Mouse (Mus musculus) midbrain, embryonic 12.5 days (tissue): ENCODE data around the gene Cda. TPM values are rescaled to one million over a fixed set of nuclear protein-coding genes. Genes with fewer than 3 reads are reported as not detected.

Experiments
- ATAC-seq: fragments of 200-750 bp; cut with Nextera tagmentation; 2 replicates; pipeline ENCODE4 v1.8.0; 2017; ENCODE audit warnings: low read depth, moderate TSS enrichment, moderate library complexity; ENCODE audit not compliant: low FRiP score
- H3K27ac ChIP-seq: fragments of 300-500 bp; sonication (generic); replicated peaks from 2 replicates; pipeline ENCODE4 v1.5.1; 2016; ENCODE audit warnings: mild to moderate bottlenecking
- H3K27me3 ChIP-seq: fragments of 300-500 bp; sonication (generic); 2 replicates; pipeline ENCODE4 v1.6.1; 2016; ENCODE audit warnings: mild to moderate bottlenecking
- H3K36me3 ChIP-seq: fragments of 300-500 bp; sonication (generic); 2 replicates; pipeline ENCODE4 v1.6.1; 2016
- H3K4me1 ChIP-seq: fragments of 300-500 bp; sonication (generic); 2 replicates; pipeline ENCODE4 v1.6.1; 2016
- H3K4me2 ChIP-seq: fragments of 300-500 bp; sonication (generic); replicated peaks from 2 replicates; pipeline ENCODE4 v1.6.1; 2016; ENCODE audit warnings: mild to moderate bottlenecking, moderate library complexity
- H3K4me3 ChIP-seq: fragments of 300-500 bp; sonication (generic); 2 replicates; pipeline ENCODE4 v1.5.1; 2016; ENCODE audit warnings: mild to moderate bottlenecking
- H3K9ac ChIP-seq: fragments of 300-500 bp; sonication (generic); replicated peaks from 2 replicates; pipeline ENCODE4 v1.6.1; 2016; ENCODE audit warnings: mild to moderate bottlenecking, moderate library complexity
- H3K9me3 ChIP-seq: fragments of 300-500 bp; sonication (generic); 2 replicates; pipeline ENCODE4 v1.6.1; 2016; ENCODE audit warnings: mild to moderate bottlenecking
- WGBS: fragments of 180-500 bp; shearing (Covaris S2); methylation state at CpG from one replicate; pipeline ENCODE4 v1.1.7; 2016; 5-methylcytosine and 5-hydroxymethylcytosine counted together
- polyA plus RNA-seq: library from polyadenylated mRNA; unstranded; fragments of >200 nt; fragmentation: Nextera tagmentation; extraction: Ambion mirVana; gene quantifications from 2 replicates; pipeline ENCODE4 v1.2.1, GENCODE M21; 2016

Cda gene
- polyA plus RNA-seq, 1 experiment from 2014 or later = 1.8 TPM

GRCm38 (mm10) chr4:138344891-138345545 is 22.8 kb downstream of the Cda start:
- H3K9me3 ChIP-seq = no peaks in the 10 kb centered on the region
- 87% methylated on average over 9 of the region's 9 CpGs for WGBS
- no peak overlapping the region for H3K4me2 ChIP-seq
- H3K4me1 ChIP-seq = no peaks in the 10 kb centered on the region
- H3K9ac ChIP-seq = no peak overlapping the region
- no peak overlapping the region for H3K4me3 ChIP-seq
- no peak for ATAC-seq
- H3K36me3 ChIP-seq = no peaks in the 10 kb centered on the region
- no peaks in the 10 kb centered on the region for H3K27me3 ChIP-seq
- H3K27ac ChIP-seq = no peak overlapping the region

GRCm38 (mm10) chr4:138343341-138343837 is 24.4 kb downstream of the Cda start:
- no peaks in the 10 kb centered on the region for H3K36me3 ChIP-seq
- no peaks in the 10 kb centered on the region for H3K27me3 ChIP-seq
- H3K9ac ChIP-seq = no peak overlapping the region
- 83% methylated on average over 10 of the region's 10 CpGs for WGBS
- ATAC-seq = no peak
- H3K4me1 ChIP-seq = no peaks in the 10 kb centered on the region
- H3K9me3 ChIP-seq = no peaks in the 10 kb centered on the region
- H3K27ac ChIP-seq = no peak overlapping the region
- no peak overlapping the region for H3K4me3 ChIP-seq
- no peak overlapping the region for H3K4me2 ChIP-seq

- H3K4me3 ChIP-seq = no peak overlapping the region
- no peak for ATAC-seq
- H3K27ac ChIP-seq = no peak overlapping the region
- 90% methylated on average over 6 of the region's 6 CpGs for WGBS
- H3K9ac ChIP-seq = no peak overlapping the region
- H3K4me1 ChIP-seq = no peaks in the 10 kb centered on the region
- 0 out of 2 replicates have a peak, but pooled peaks cover 6% of the 10 kb centered on the region for H3K27me3 ChIP-seq
- H3K4me2 ChIP-seq = no peak overlapping the region
- H3K9me3 ChIP-seq = no peaks in the 10 kb centered on the region
- H3K36me3 ChIP-seq = no peaks in the 10 kb centered on the region
Measured at GRCm38 (mm10) chr4:138342778-138343177, 25.0 kb downstream of the Cda start.

GRCm38 (mm10) chr4:138342048-138342447 is 25.7 kb downstream of the Cda start:
- H3K36me3 ChIP-seq = no peaks in the 10 kb centered on the region
- WGBS = 84% methylated on average over 7 of the region's 7 CpGs

GRCm38 (mm10) chr4:138341393-138341792 is 26.4 kb downstream of the Cda start:
- WGBS = 73% methylated on average over 8 of the region's 8 CpGs

More at GRCm38 (mm10) chr4:138342048-138342447, 25.7 kb downstream of the Cda start:
- Histone ChIP-seq H3K27ac (no peak overlapping the region), H3K4me2 (no peak overlapping the region), H3K9ac (no peak overlapping the region), H3K4me3 (no peak overlapping the region), H3K9me3 (no peaks in the 10 kb centered on the region), H3K27me3 (0 out of 2 replicates have a peak, but pooled peaks cover 6% of the 10 kb centered on the region), H3K4me1 (no peaks in the 10 kb centered on the region)
- ATAC-seq = no peak

GRCm38 (mm10) chr4:138339963-138340362 is 27.8 kb downstream of the Cda start:
- ATAC-seq = no peak
- H3K4me2 ChIP-seq = no peak overlapping the region
- 33% methylated on average over 4 of the region's 4 CpGs for WGBS

More at GRCm38 (mm10) chr4:138341393-138341792, 26.4 kb downstream of the Cda start:
- no peak overlapping the region for H3K4me2 ChIP-seq
- H3K36me3 ChIP-seq = no peaks in the 10 kb centered on the region
- no peak overlapping the region for H3K27ac ChIP-seq
- H3K9me3 ChIP-seq = no peaks in the 10 kb centered on the region
- H3K9ac ChIP-seq = no peak overlapping the region
- no peaks in the 10 kb centered on the region for H3K4me1 ChIP-seq
- no peak for ATAC-seq
- H3K27me3 ChIP-seq = 0 out of 2 replicates have a peak, but pooled peaks cover 6% of the 10 kb centered on the region
- no peak overlapping the region for H3K4me3 ChIP-seq

GRCm38 (mm10) chr4:138337341-138337740 is 30.5 kb downstream of the Cda start:
- Histone ChIP-seq H3K9me3 (no peaks in the 10 kb centered on the region), H3K27me3 (0 out of 2 replicates have a peak, but pooled peaks cover 6% of the 10 kb centered on the region), H3K36me3 (no peaks in the 10 kb centered on the region), H3K9ac (no peak overlapping the region), H3K4me1 (no peaks in the 10 kb centered on the region), H3K27ac (no peak overlapping the region), H3K4me2 (no peak overlapping the region), H3K4me3 (no peak overlapping the region)
- ATAC-seq = no peak
- 84% methylated on average over 9 of the region's 9 CpGs for WGBS

More at GRCm38 (mm10) chr4:138339963-138340362, 27.8 kb downstream of the Cda start:
- H3K27me3 ChIP-seq = 0 out of 2 replicates have a peak, but pooled peaks cover 6% of the 10 kb centered on the region
- H3K9me3 ChIP-seq = no peaks in the 10 kb centered on the region
- no peak overlapping the region for H3K27ac ChIP-seq
- no peak overlapping the region for H3K9ac ChIP-seq
- no peak overlapping the region for H3K4me3 ChIP-seq
- H3K4me1 ChIP-seq = no peaks in the 10 kb centered on the region
- H3K36me3 ChIP-seq = no peaks in the 10 kb centered on the region

- H3K27ac ChIP-seq = no peak overlapping the region
- no peaks in the 10 kb centered on the region for H3K9me3 ChIP-seq
- H3K9ac ChIP-seq = no peak overlapping the region
- H3K4me2 ChIP-seq = no peak overlapping the region
- no peaks in the 10 kb centered on the region for H3K4me1 ChIP-seq
- WGBS = 78% methylated on average over 5 of the region's 5 CpGs
- no peak for ATAC-seq
- H3K27me3 ChIP-seq = 0 out of 2 replicates have a peak, but pooled peaks cover 7% of the 10 kb centered on the region
- no peaks in the 10 kb centered on the region for H3K36me3 ChIP-seq
- H3K4me3 ChIP-seq = no peak overlapping the region
Measured at GRCm38 (mm10) chr4:138336876-138337275, 30.9 kb downstream of the Cda start.

GRCm38 (mm10) chr4:138335648-138336047 is 32.1 kb downstream of the Cda start:
- peaks cover 19% of the 10 kb centered on the region; the same call in 1 of the 2 replicates for H3K27me3 ChIP-seq
- no peaks in the 10 kb centered on the region for H3K4me1 ChIP-seq
- WGBS = 85% methylated on average over 6 of the region's 6 CpGs
- H3K9me3 ChIP-seq = no peaks in the 10 kb centered on the region
- ATAC-seq = no peak
- no peak overlapping the region for H3K27ac ChIP-seq
- H3K36me3 ChIP-seq = no peaks in the 10 kb centered on the region
- H3K4me2 ChIP-seq = no peak overlapping the region
- no peak overlapping the region for H3K4me3 ChIP-seq
- no peak overlapping the region for H3K9ac ChIP-seq

- Histone ChIP-seq H3K27me3 (peaks cover 22% of the 10 kb centered on the region; the same call in 1 of the 2 replicates), H3K27ac (no peak overlapping the region), H3K4me2 (no peak overlapping the region), H3K9ac (no peak overlapping the region), H3K4me3 (no peak overlapping the region), H3K36me3 (no peaks in the 10 kb centered on the region), H3K4me1 (no peaks in the 10 kb centered on the region), H3K9me3 (no peaks in the 10 kb centered on the region)
- no peak for ATAC-seq
- WGBS = 88% methylated on average over 12 of the region's 12 CpGs
Measured at GRCm38 (mm10) chr4:138335036-138335435, 32.8 kb downstream of the Cda start.

GRCm38 (mm10) chr4:138333135-138333534 is 34.7 kb downstream of the Cda start:
- Histone ChIP-seq H3K36me3 (no peaks in the 10 kb centered on the region), H3K9me3 (no peaks in the 10 kb centered on the region), H3K4me3 (no peak overlapping the region), H3K27ac (no peak overlapping the region), H3K27me3 (peaks cover 20% of the 10 kb centered on the region; the same call in 1 of the 2 replicates), H3K9ac (no peak overlapping the region), H3K4me1 (0 out of 2 replicates have a peak, but pooled peaks cover under 1% of the 10 kb centered on the region), H3K4me2 (no peak overlapping the region)
- ATAC-seq = no peak
- 91% methylated on average over 4 of the region's 4 CpGs for whole genome bisulfite sequencing

GRCm38 (mm10) chr4:138331647-138332046 is 36.1 kb downstream of the Cda start:
- H3K9ac ChIP-seq = no peak overlapping the region
- H3K4me3 ChIP-seq = no peak overlapping the region
- WGBS = 82% methylated on average over 9 of the region's 9 CpGs
- no peaks in the 10 kb centered on the region for H3K36me3 ChIP-seq
- H3K4me1 ChIP-seq = 0 out of 2 replicates have a peak, but pooled peaks cover 3% of the 10 kb centered on the region
- ATAC-seq = no peak
- no peak overlapping the region for H3K27ac ChIP-seq
- no peaks in the 10 kb centered on the region for H3K9me3 ChIP-seq
- peaks cover 16% of the 10 kb centered on the region; the same call in 1 of the 2 replicates for H3K27me3 ChIP-seq
- H3K4me2 ChIP-seq = no peak overlapping the region
